ENCODE assay signal across 28 mouse cellular contexts in the genomic region with DNA sequence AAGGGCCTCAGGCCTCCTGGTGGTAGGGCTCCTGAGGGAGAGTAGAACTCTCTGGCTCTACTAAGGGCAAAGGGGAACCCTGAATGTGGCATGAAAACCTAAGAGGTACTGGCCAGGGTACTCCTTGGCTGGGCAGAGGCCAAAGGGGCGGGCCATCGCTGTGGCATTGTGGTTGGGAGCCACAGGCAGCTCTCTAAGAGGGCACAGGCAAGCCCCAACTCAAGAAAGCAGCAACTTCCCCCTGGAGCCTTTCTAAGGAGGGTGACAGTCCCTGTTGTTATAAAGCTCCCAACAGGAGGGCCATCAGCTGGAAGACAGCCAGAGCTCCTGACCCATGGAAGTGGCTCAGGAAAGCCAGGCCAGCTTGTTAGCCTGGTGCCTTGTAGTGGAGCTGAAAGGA. TPM values are rescaled to one million over a fixed set of nuclear protein-coding genes. Genes with fewer than 3 reads are reported as not detected.
DNase-seq lines count a peak whose midpoint lies in the region; ATAC-seq lines count a peak whose summit lies in the region.
"Had no signal": no experiment of that assay in that cellular context is flagged by ENCODE, and none has a peak within 500 bp of the region (broad histone marks: within the 10 kb centered on the region; RNA-seq: fewer than 3 reads in every experiment).

No protein-coding gene starts in this region.

- no peak overlapping the region for H3K4me3 ChIP-seq in heart, embryonic 10.5 days
- H3K4me3 ChIP-seq: embryonic facial prominence, embryonic 10.5 days; embryonic facial prominence, embryonic 15.5 days; forebrain, embryonic 12.5 days; heart, embryonic 15.5 days; hindbrain, embryonic 13.5 days; limb, embryonic 12.5 days; liver, embryonic 15.5 days; midbrain, embryonic 13.5 days; stomach, embryonic 15.5 days had no signal

- peak; percentile 61 for DNase-seq in cerebellum, adult 11-12 months
- DNase-seq in cerebellum, postnatal 36 days, result no peak
- DNase-seq in heart, embryonic 10.5 days (ENCODE audit: low spot score), result no peak
- no peak for DNase-seq in heart, postnatal 4 days
- DNase-seq in neural tube, embryonic 10.5 days (ENCODE audit: extremely low spot score, low spot score), result no peak
- DNase-seq in right cerebral cortex, adult 2 months (ENCODE audit: low spot score in 2 of 2), result no peak
- DNase-seq: adrenal gland, postnatal 36 days; gastrocnemius, postnatal 10 days; kidney, adult 8-10 months; kidney, postnatal 14 days; lung, embryonic 14.5 days; lung, postnatal 36 days; retina, postnatal 1 day; right cerebral cortex, postnatal 25 days; thymus, adult 18-20 months; thymus, postnatal 25 days had no signal

- H3K4me1 ChIP-seq in heart, embryonic 10.5 days, result peaks cover 57% of the 10 kb centered on the region

- peak overlapping the region; percentile 65; the same call in 1 of the 2 replicates for H3K27ac ChIP-seq in heart, embryonic 10.5 days
- H3K27ac ChIP-seq: embryonic facial prominence, embryonic 10.5 days; embryonic facial prominence, embryonic 15.5 days; forebrain, embryonic 12.5 days; heart, embryonic 15.5 days; hindbrain, embryonic 13.5 days; limb, embryonic 12.5 days; liver, embryonic 15.5 days; midbrain, embryonic 13.5 days; stomach, embryonic 15.5 days had no signal

- peak; percentile 70 for ATAC-seq in common myeloid progenitor, adult 5-6 weeks (replicated peaks; ENCODE audit: low read depth, poor library complexity, severe bottlenecking)
- ATAC-seq: intestine, embryonic 16.5 days; midbrain, embryonic 13.5 days; Patski had no signal

- H3K9me3 ChIP-seq in heart, embryonic 10.5 days, result no peaks in the 10 kb centered on the region
- H3K9me3 ChIP-seq: embryonic facial prominence, embryonic 10.5 days; embryonic facial prominence, embryonic 15.5 days; forebrain, embryonic 12.5 days; heart, embryonic 15.5 days; hindbrain, embryonic 13.5 days; limb, embryonic 12.5 days; liver, embryonic 15.5 days; midbrain, embryonic 13.5 days; stomach, embryonic 15.5 days had no signal

- peaks cover 79% of the 10 kb centered on the region for H3K27me3 ChIP-seq in heart, embryonic 10.5 days (ENCODE audit: insufficient read depth, poor library complexity, severe bottlenecking)
- H3K27me3 ChIP-seq: Patski had no signal

- no peaks in the 10 kb centered on the region for H3K36me3 ChIP-seq in heart, embryonic 10.5 days
- H3K36me3 ChIP-seq: embryonic facial prominence, embryonic 10.5 days; embryonic facial prominence, embryonic 15.5 days; forebrain, embryonic 12.5 days; heart, embryonic 15.5 days; hindbrain, embryonic 13.5 days; limb, embryonic 12.5 days; liver, embryonic 15.5 days; midbrain, embryonic 13.5 days; stomach, embryonic 15.5 days had no signal

- WGBS in heart, embryonic 10.5 days, result 87% methylated on average over 2 of the region's 2 CpGs

RNA-seq across cellular contexts. Expression of gene Adam11, which starts 2.3 kb away (rescaled TPM):
- 6.2 and 7.1 TPM in 2 replicates for polyA plus RNA-seq in heart, embryonic 10.5 days (2016; fragmentation: Nextera tagmentation; extraction: Ambion mirVana)
- 1 to 10 TPM; 6.9 TPM for total RNA-seq in heart, postnatal 4 days (2021)
- total RNA-seq in common myeloid progenitor, adult 5-6 weeks (2017), result 0.46 and 1.1 TPM in 2 replicates
